Mouse (Mus musculus): ENCODE measurements around the gene Trappc1. TPM values are rescaled to one million over a fixed set of nuclear protein-coding genes. Genes with fewer than 3 reads are reported as not detected.

Trappc1 gene
- polyA plus RNA-seq, 1 experiment from 2014 or later = 143 TPM

DNA sequence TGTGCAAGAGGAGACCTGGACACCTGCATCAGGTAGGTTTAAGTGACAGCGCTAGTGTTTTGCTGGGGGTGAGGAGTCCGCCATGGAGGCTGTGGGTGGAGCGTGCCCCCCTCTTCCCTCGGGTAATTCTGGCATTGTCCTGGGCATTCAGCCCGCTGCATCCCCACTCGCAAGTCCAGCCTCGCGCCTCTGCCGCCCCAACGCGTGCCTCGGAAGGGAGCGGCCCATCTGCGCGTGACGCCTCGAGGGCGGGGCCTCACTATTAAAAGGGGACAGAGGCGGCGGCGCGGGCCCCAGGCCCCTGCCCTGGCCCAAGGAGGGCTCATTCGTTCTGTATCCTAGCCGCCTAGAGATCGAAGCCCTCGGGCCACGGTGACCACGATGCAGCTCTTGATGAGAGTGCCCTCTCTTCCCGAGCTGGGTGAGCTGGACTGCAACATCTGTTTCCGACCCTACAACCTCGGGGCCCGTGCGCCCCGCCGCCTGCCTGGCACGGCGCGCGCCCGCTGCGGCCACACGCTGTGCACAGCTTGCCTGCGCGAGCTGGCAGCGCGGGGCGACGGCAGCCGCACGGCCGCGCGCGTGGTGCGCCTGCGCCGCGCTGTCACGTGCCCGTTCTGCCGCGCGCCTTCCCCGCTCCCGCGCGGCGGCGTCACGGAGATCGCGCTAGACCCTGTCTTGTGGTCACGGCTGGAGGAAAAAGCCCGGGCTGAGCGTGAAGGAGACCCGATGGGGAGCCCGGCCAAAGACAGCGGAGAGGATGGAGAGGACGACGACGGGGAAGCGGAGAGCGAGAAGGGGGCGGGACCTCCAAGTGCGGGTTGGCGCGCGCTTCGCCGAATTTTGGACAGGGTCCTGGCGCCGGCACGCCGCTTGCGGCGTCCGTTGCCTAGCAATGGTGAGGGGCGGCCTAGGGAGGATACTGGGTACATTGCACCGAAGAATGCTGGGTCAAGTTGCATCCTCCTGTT lies 16.7 kb downstream of the Trappc1 start, which contains the start of gene Rnf227:
Gene Rnf227 (plus strand): TSS at position 301 of the 971 bp plus-strand sequence.
- DNase-seq = peak; percentile 88
- WGBS = 1% methylated on average over 99 of the region's 99 CpGs

DNA sequence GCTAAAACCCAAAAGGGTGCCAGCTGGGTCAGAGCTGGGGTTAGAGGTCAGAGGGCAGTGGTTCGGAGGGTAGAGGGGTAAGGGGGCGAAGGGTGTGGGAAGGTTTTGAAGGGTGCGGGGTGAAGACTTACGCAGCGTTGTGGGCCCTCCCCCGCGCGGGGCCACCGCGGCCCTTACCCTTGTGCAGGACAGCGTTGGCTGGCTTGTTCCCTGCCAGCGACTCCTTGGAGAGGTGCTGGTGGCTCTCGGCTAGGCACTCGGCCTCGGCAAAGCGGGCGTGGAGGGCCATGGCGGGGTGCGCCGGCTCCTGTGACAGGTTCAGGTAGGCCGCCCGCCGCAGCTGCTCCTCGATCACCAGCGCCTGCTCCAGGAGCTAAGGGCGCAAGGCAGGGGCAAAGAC lies 22.7 kb downstream of the Trappc1 start:
- Histone ChIP-seq H3K4me3 (ENCODE audit: low read depth, low read length) (no peak overlapping the region), H3K4me1 (ENCODE audit: insufficient read depth) (no peaks in the 10 kb centered on the region), H3K9me3 (ENCODE audit: low read depth, low read length) (no peaks in the 10 kb centered on the region), H3K27me3 (ENCODE audit: insufficient read depth, low read length) (no peaks in the 10 kb centered on the region), H3K36me3 (ENCODE audit: insufficient read depth) (peaks cover 90% of the 10 kb centered on the region), H3K4me2 (no peak overlapping the region), H3K27ac (ENCODE audit: low read depth) (no peak overlapping the region), H3K9ac (no peak overlapping the region)
- WGBS = 85% methylated on average over 26 of the region's 26 CpGs
- no peak for DNase-seq
- no peak for TF ChIP-seq CTCF (IDR thresholded peaks at IDR 0.05; ENCODE audit: low read depth)
- ATAC-seq (ENCODE audit: insufficient read depth) = no peak

More for the DNA sequence above, 16.7 kb downstream of the Trappc1 start, which contains the start of gene Rnf227:
- no peak for TF ChIP-seq CTCF (IDR thresholded peaks at IDR 0.05; ENCODE audit: low read depth)
- peak within 1 kb of the TSS; percentile 43 for H3K4me3 ChIP-seq (ENCODE audit: low read depth, low read length)
- H3K27me3 ChIP-seq (ENCODE audit: insufficient read depth, low read length) = no peaks in the 10 kb centered on the region
- peaks cover 30% of the 10 kb centered on the region for H3K36me3 ChIP-seq (ENCODE audit: insufficient read depth)
- ATAC-seq (ENCODE audit: insufficient read depth) = peak; percentile 89
- H3K27ac ChIP-seq (ENCODE audit: low read depth) = peak within 1 kb of the TSS; percentile 60; the same call in 1 of the 2 replicates
- peak within 1 kb of the TSS; percentile 88 for H3K4me2 ChIP-seq
- H3K9me3 ChIP-seq (ENCODE audit: low read depth, low read length) = no peaks in the 10 kb centered on the region
- H3K4me1 ChIP-seq (ENCODE audit: insufficient read depth) = 0 out of 2 replicates have a peak, but pooled peaks cover 2% of the 10 kb centered on the region
- H3K9ac ChIP-seq = peak within 1 kb of the TSS; percentile 62

DNA sequence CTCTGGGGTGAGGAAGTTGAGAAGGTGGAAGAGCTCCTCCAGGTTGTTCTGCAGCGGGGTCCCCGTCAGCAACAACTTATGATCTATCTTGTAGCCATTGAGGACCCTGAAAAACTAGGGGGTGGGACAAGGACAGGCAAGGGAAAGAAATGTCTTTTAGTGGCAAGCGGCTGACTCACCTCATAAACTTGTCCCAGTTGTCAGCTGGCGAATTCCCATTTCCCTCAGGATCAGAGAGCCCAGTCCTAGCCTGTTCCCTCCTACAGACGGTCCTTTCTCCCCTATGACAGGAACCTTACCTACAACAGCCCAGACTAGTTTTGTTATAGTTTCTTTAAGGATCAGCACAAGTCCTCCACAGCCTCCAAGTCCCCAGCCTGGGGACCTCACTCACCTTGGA lies 32.8 kb downstream of the Trappc1 start:
- DNase-seq (no peak), ATAC-seq (ENCODE audit: insufficient read depth) (no peak)
- 88% methylated on average over 5 of the region's 5 CpGs for WGBS
- no peak for TF ChIP-seq CTCF (IDR thresholded peaks at IDR 0.05; ENCODE audit: low read depth)
- Histone ChIP-seq H3K27ac (ENCODE audit: low read depth) (no peak overlapping the region), H3K9ac (no peak overlapping the region), H3K36me3 (ENCODE audit: insufficient read depth) (peaks cover 99% of the 10 kb centered on the region), H3K27me3 (ENCODE audit: insufficient read depth, low read length) (no peaks in the 10 kb centered on the region), H3K4me3 (ENCODE audit: low read depth, low read length) (no peak overlapping the region), H3K4me2 (no peak overlapping the region), H3K4me1 (ENCODE audit: insufficient read depth) (no peaks in the 10 kb centered on the region), H3K9me3 (ENCODE audit: low read depth, low read length) (no peaks in the 10 kb centered on the region)

DNA sequence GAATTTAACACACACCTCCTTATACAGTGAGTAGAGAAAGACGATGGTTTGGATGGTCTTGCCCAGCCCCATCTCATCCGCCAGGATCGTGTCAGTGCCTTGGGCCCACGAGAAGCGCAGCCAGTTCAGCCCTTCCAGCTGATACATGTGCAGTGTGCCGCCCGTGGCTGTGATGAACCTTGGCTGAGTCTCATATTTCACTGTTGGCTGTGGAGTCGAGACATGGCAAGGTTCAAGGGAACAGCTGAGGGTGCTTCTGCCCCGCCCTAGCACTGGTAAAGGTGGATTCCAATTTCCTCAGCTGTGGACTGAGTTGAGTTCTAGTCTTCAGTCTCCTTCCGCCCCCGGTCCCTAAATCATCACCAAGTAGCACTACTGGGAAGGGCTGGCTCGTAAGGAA lies 33.9 kb downstream of the Trappc1 start:
- WGBS = 83% methylated on average over 12 of the region's 12 CpGs
- Histone ChIP-seq H3K9me3 (ENCODE audit: low read depth, low read length) (no peaks in the 10 kb centered on the region), H3K9ac (no peak overlapping the region), H3K27ac (ENCODE audit: low read depth) (no peak overlapping the region), H3K27me3 (ENCODE audit: insufficient read depth, low read length) (no peaks in the 10 kb centered on the region), H3K4me2 (no peak overlapping the region), H3K36me3 (ENCODE audit: insufficient read depth) (peaks cover 99% of the 10 kb centered on the region), H3K4me1 (ENCODE audit: insufficient read depth) (no peaks in the 10 kb centered on the region), H3K4me3 (ENCODE audit: low read depth, low read length) (no peak overlapping the region)
- TF ChIP-seq CTCF (IDR thresholded peaks at IDR 0.05; ENCODE audit: low read depth) = no peak
- ATAC-seq (ENCODE audit: insufficient read depth) = no peak
- DNase-seq = no peak

DNA sequence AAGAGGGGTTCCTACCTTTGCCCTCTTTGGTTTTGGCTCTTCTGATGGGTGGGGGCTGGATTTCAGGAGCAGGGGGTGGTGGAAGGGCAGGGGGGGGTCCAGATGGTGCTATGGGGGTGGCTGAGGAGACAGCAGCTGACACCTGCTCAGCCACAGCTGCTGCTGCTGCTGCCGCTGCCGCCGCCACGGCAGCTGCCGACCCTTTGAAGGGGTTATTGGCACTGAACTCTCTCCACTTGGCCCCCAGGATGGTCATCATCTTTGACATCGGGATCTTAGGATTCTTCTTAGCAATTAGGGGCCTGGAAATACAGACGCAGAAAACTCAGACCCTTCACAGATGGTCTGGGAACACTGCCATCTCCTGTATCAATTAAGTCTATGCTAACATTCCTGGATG lies 38.2 kb downstream of the Trappc1 start:
- TF ChIP-seq CTCF (IDR thresholded peaks at IDR 0.05; ENCODE audit: low read depth) = no peak
- H3K27ac ChIP-seq (ENCODE audit: low read depth) = no peak overlapping the region
- DNase-seq (no peak), ATAC-seq (ENCODE audit: insufficient read depth) (no peak)
- H3K27me3 ChIP-seq (ENCODE audit: insufficient read depth, low read length) = no peaks in the 10 kb centered on the region
- H3K9ac ChIP-seq = no peak overlapping the region
- no peak overlapping the region for H3K4me3 ChIP-seq (ENCODE audit: low read depth, low read length)
- no peaks in the 10 kb centered on the region for H3K9me3 ChIP-seq (ENCODE audit: low read depth, low read length)
- WGBS = 51% methylated on average over 7 of the region's 7 CpGs
- H3K36me3 ChIP-seq (ENCODE audit: insufficient read depth) = peaks cover 71% of the 10 kb centered on the region
- H3K4me1 ChIP-seq (ENCODE audit: insufficient read depth) = peaks cover 23% of the 10 kb centered on the region
- H3K4me2 ChIP-seq = no peak overlapping the region

DNA sequence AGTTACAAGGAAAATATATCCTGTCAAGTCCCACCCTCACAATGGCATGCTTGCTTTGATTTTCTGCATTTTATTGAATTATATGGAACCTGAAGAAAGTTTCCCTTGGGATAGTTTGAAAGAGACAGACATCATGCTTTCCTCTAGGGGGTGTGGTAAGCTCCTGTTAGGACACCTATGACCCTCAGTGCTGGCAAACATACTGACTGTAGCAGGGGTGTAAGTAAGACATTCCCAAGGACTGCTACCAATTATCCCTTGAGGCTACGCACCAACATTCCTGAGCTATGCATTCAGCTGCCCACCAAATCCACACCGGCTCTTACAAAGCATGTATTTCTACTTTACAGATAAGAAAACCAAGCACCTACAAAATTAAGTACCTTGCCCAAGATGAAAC lies 38.7 kb downstream of the Trappc1 start:
- Histone ChIP-seq H3K4me3 (ENCODE audit: low read depth, low read length) (no peak overlapping the region), H3K27ac (ENCODE audit: low read depth) (no peak overlapping the region), H3K9me3 (ENCODE audit: low read depth, low read length) (no peaks in the 10 kb centered on the region), H3K9ac (no peak overlapping the region), H3K36me3 (ENCODE audit: insufficient read depth) (peaks cover 66% of the 10 kb centered on the region), H3K27me3 (ENCODE audit: insufficient read depth, low read length) (no peaks in the 10 kb centered on the region), H3K4me2 (no peak overlapping the region), H3K4me1 (ENCODE audit: insufficient read depth) (peaks cover 24% of the 10 kb centered on the region)
- DNase-seq (peak; percentile 41), ATAC-seq (ENCODE audit: insufficient read depth) (no peak)
- 53% methylated on average over 2 of the region's 2 CpGs for WGBS
- TF ChIP-seq CTCF (IDR thresholded peaks at IDR 0.05; ENCODE audit: low read depth) = peak; percentile 45

DNA sequence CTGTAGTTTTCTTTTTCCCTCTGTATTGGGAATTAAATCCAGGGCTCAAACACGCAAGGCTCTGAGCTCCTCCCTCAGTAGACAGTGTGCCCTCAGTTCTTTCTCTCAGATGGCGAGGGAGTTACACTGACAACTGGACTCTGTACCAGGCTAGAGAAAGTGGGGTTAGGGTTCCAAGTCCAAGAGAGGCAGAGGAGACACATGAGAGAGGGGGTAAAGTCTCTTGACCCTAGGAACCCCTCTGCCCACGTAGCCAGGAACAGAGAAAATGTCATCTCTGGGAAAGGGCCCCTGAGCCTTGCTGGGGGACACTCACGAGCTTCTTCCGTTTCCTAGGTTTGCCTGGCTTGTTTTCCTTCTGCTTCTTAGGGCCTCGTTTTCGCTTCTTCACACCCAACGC lies 40.6 kb downstream of the Trappc1 start:
- H3K9me3 ChIP-seq (ENCODE audit: low read depth, low read length) = no peaks in the 10 kb centered on the region
- TF ChIP-seq CTCF (IDR thresholded peaks at IDR 0.05; ENCODE audit: low read depth) = no peak
- peaks cover 27% of the 10 kb centered on the region for H3K4me1 ChIP-seq (ENCODE audit: insufficient read depth)
- H3K27me3 ChIP-seq (ENCODE audit: insufficient read depth, low read length) = no peaks in the 10 kb centered on the region
- ATAC-seq (ENCODE audit: insufficient read depth) = no peak
- peaks cover 48% of the 10 kb centered on the region for H3K36me3 ChIP-seq (ENCODE audit: insufficient read depth)
- peak overlapping the region; percentile 97 for H3K4me2 ChIP-seq
- H3K9ac ChIP-seq = peak overlapping the region; percentile 32; the same call in 1 of the 2 replicates
- DNase-seq = no peak
- 26% methylated on average over 8 of the region's 8 CpGs for WGBS
- H3K27ac ChIP-seq (ENCODE audit: low read depth) = peak overlapping the region; percentile 100
- peak overlapping the region; percentile 95 for H3K4me3 ChIP-seq (ENCODE audit: low read depth, low read length)

All from lung, embryonic 14.5 days (tissue).